Mouse (Mus musculus) brain, adult 2 months (tissue): ENCODE results near the gene Nedd4.
"Not testable (repeated sequence)": the region's sequence is repeated elsewhere in the genome, so short reads cannot be mapped to it uniquely, and the experiment has no call there.

Experiments
- DNase-seq: peaks from one replicate; pipeline ENCODE4 v3.0.0; 2011; ENCODE audit warnings: low read depth, low spot score

Gene Nedd4

DNA sequence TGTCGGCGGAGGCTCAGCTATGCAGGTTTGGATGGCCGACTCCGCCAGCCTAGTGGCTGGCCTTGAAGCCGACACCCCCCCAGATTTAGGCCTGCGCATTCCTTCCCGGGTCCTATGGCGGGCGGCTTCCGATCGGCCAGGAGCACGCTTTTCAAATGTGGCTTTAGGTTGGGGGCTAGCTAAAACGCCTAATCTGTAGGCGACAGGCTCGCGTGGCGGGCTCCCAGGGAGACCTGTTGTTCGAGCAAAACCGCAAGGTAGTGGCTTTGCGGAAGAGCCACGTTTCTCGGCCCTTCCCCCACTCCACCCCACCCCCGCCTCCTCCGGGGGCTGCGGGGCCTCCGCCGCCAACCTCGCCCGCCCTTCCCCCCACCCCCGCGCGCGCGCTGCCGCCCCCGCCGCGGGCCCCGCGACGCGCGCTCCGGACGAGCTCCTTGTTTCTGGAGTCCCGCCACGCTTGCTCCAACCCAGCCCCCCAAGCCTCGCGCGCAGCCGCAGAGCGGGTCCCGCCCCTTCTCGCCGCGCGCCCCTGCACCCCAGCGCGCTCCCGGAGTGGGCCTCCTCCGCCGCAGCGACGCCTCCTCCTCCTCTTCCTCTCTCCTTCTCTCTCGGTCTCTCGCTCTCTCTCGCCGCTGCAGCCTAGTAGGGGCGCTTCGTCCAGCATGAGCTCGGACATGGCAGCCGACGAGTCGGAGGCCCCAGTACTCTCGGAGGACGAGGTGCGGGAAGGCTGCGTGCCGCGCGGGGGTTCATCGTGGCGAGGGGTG lies at the start of gene Nedd4:
TSS of gene Nedd4 (plus strand) at position 452 of the 767 bp plus-strand sequence.
- peak; percentile 96 for DNase-seq

DNA sequence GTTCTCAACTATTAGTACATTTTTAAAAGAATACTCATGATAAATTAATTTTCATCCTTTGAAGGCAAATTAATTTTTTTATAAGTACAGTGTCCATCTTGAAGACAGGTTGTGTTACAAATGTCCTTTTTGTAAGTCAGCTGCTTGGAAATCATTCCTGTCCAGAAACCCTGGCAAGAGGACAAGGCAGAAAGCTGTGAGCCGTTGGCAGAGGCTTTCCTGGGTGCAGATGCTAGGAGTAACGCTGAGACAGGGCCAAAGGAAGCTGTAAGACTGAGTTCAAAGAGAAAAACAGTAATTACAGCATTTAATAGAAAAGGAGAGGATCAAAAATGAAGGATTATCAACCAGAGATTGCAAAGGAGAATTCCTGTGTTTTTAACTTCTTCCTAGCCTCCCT lies 48.3 kb upstream of the Nedd4 start:
- DNase-seq = peak; percentile 66

DNA sequence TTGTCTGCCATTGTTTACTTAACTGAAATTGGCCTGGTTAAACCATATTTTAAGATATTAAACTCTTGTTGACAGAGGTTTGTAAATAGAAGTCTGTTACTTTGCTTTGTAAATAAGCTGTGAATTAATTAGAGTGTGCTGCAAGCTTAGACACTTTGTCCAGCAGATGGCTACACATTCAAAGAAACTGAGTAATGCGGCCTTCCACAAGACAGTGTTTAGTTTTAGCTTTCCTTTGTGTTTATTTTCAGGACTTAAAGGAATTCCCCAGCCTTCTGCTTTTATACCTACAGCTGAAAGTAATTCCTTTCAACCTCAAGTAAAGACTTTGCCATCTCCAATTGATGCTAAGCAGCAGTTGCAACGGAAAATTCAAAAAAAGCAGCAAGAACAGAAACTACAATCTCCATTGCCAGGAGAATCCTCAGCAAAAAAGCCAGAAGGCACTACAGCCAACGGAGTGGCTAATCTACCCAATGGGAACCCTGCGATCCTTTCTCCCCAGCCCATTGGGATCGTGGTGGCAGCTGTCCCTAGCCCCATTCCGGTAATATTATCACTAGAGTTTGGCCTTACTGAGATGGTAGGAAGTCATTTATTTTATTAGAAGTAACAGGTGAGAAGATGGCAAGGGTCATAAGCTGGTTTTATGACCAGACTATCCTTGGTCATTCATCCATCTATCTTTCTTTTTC lies 47.2 kb upstream of the Nedd4 start:
- peak; percentile 71 for DNase-seq

DNA sequence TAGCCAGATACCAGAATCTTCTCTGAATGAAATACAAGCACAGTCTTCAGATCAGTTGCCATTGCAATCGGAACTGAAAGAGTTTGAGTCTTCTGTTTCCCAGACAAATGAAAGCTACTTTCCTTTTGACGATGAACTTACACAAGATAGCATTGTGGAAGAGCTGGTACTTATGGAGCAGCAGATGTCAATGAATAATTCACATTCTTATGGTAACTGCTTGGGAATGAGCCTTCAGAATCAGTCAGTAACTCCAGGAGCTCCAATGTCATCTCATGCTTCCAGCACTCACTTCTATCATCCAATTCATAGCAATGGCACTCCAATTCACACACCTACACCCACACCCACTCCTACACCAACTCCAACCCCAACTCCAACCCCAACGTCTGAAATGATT lies 44.1 kb upstream of the Nedd4 start:
- peak; percentile 21 for DNase-seq

DNA sequence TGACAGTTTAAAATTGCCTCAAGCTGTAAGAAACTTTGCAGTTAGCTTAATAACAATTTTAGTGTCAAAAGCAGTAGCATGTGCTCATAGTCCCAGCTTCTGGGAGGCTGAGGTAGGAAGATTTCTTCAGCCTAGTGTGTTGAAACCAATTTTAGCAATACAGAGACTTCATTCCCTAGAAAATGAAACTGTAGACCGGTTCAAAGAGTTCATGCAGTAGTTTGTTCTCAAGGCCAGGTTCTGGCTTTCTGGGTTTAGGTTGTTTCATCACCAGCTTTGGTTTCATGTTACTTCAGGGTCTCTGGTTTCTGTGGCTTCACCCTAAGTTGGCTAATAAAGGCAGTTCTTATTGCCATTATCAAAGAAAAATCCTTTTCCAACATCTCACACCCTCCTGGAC lies 38.5 kb upstream of the Nedd4 start:
- DNase-seq = no peak

DNA sequence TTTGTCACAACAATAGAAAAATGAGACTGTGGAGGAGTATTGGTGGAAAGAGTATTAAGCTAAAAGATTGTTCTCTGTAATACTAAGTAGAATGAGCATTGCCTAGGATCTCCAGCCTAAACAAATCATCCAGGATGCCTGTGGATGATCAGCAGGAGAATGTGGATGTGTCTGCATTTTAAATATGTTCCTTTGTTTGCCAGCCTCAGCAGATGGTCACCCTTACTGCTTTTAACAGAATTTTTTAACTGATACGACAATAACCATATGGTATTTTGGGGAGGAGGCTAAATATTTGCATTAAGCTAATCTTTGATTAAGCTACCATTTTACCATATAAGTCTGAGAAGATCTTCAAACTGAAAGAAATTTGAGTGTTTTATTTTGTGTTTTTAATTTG lies 34.5 kb upstream of the Nedd4 start:
- no peak for DNase-seq

DNA sequence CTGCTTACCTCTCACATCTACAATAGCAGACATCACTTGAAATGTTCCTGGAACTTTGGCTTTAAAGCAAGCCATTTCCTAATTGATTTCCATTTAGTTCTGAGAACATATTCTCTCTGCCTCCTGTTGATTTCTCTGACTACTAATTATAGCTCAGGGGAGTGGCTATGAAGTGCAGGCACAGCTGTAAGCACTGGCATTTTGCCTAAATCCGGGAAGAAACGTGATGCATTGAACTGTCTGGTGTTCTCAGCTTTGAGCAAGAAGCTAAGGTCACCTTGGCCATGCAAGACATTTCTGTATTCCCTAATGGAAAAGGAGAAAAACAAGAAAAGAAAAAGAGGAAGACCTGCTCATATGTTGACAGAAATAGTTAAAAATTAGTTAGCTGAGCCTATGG lies 33.6 kb upstream of the Nedd4 start:
- DNase-seq = peak; percentile 82

DNA sequence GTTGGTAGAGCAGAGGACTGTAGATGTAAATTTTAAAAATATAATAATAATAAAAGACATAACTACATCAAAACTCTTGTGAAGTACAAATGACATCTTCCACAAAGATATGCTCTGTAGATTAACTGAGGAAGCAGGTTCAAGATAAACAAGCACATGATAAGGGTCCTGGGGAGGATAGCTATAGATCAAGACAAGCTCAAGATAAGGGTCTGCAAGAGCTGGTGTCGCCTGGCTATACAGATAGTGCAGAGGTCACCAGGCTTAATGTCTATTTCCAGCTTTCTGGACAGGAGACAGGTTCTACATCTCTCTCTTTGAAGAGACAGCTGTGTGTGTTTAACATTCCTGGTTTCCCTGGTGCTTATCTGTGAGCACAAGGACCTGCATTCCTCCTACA lies 29.9 kb upstream of the Nedd4 start:
- DNase-seq = no peak

DNA sequence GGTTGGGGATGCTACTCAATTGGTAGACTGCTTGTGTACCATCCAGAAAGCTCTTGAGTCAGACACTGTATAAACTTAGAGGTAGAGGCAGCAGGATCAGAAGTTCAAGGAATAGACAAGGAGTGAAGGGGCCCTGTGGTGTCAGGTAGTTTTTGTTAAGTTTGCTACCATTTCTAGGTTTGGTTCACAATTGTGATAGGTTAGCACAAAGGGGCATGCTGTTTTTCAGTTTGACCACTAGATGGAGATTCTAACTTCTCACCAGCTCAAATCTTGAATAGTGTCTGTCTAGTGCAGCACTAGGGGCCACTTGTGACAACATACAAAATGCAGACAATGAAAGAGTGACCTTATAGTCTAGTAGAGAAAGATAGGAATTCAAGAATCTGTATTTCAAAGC lies 27.0 kb upstream of the Nedd4 start:
- peak; percentile 70 for DNase-seq

DNA sequence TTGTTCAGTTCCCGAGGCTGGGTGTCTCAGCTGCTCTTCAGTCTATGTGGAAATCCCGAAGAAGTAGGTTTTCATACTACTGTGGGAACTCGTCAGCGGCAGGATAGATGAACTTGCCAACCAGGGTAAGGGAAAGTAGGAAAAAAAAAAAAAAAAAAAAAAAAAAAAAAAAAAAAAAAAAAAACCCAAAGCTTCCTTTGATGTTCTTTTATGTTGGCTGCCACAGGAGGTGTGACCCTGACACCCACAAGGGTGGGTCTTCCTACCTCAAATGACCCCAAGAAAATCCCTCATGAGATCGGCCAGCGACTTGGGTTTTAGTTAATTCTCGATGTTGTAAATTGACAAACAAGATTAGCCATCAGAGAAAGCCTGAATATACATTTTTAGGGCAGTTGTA lies 25.6 kb upstream of the Nedd4 start:
- no peak for DNase-seq

DNA sequence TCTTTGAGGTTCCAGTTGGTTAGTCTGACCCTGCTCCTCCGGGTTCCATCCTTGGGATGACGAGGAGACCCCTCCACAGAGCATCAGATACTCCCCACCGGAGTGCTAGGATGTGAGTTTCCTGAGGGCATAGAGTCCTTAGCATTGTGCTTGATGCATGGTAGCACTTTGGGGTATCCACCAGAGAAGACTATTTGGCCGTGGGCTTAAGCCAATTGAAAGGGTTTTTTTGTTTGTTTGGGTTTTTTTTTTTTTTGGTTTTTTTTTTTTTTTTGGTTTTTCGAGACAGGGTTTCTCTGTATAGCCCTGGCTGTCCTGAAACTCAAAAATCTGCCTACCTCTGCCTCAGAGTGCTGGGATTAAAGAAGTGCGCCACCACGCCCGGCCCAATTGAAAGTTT lies 24.9 kb upstream of the Nedd4 start:
- no peak for DNase-seq

DNA sequence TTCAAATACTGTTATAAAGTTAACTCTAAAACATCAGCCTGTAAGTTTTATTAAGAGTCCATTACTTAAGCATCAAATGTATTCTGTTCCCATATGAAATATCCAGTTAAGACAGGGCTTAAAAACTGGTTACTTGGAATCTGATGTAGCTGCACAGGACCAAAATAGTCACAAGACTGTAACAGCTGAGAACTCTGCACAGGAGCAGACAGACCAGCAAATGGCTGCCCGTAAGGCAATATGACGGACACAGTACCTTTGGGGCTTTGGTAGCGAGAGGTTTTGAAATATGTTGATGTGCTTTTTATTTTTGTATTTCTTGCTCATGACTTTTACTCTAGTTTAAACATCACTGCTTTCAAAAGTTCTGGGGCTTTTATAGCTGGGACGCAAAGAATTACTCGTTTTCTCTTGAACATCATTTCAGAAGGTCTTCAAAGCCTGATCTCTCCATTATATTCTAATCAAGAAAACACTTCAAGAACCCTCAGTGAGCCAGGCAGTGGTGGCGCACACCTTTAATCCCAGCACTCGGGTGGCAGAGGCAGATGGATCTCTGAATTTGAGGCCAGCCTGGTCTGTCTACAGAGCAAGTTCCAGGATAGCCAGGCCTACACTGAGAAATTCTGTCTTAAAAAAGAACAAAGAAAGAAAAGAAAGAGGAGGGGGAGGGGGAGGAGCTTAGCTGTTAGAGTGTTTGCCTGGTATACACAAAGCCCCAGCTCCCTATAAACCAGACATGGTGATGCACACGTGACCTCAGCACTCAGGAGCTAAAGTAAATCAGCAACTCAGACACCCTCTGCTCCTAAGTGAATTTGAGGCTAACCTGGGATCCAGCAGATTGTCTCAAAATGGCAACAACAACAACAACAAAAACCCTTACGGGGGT lies 22.9 kb upstream of the Nedd4 start:
- peak; percentile 61 for DNase-seq

DNA sequence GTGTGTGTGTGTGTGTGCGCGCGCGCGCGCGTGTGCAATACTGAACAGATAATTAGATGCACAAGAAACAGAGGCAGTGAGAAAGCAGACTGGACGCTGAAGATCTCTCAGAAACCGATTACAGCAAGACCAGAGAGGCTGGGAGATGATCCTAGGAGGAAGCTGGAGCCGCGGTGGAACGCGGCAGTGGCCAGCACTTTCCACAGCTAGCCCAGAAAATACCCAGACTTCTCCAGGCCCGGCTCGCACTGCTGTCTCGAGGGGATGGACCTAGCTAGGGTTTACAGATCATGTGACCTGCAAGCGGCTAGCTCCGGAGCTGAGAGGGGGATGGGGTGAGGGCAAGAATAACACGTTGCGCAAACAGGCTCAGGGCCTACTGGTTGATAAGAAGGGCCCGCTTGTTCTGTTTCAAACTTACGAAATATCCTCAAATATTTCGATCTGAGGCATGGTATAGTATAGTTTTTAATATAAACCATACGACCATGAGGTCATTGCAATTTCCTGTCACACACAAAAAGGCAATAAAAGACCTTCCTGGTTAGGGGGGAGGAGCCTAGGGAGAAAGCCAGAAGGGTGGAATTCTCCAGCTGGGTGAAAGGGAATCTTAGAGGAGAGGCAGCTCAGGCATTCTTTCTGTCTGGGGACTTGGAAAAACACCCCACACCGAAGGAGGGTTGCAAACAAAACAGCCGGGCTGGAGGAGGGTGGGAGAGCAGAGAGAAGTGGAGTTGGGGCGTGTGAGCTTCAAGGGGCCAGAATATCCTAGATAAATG lies 22.1 kb upstream of the Nedd4 start:
- DNase-seq = peak; percentile 94

DNA sequence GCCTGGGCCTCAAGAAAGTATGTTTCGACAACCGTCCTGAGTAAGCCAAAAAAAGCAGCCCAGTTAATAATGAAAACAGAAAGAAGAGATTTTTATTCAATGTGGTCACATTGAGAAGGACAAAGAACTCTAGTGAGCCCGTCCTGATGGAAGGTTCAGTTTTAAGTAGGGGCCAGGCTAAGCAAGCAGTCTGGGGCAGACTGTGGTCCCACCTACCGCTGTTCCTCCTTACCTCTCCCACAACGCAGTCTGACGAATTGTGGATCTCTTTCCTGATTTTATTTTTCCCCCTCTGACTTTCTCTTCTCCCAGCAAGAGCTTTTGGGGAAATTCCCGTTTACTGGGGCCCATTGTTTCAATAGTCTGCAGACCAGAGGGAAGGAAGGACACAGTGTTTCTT lies 21.5 kb upstream of the Nedd4 start:
- no peak for DNase-seq

DNA sequence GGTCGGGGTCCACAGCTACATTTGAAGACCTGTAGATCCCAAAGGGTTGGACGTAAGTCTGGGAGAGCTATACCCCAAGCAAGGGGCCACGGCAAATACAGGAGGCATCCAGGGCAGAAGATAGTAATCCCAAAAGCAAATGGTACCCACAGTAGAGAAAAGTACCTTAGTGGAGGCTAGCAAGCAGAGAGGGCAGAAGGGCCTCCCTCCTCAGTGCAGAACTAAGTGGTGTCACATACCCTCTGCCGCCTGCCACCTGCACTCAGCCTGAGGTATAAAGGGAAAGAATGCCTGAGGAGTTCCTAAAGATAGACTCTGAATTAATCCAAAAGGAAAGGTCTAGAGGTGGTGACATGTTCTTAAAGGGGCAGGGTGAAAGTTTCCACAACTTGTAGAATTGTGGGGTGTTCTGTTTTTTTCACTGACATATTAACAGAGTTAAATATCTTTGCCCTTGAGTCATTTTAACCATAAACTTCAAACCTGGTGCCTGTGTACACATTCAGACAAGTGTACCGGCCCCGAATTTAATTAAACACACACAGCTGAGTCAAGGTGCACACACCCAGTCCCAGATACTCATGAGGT lies 21.0 kb upstream of the Nedd4 start:
- no peak for DNase-seq

DNA sequence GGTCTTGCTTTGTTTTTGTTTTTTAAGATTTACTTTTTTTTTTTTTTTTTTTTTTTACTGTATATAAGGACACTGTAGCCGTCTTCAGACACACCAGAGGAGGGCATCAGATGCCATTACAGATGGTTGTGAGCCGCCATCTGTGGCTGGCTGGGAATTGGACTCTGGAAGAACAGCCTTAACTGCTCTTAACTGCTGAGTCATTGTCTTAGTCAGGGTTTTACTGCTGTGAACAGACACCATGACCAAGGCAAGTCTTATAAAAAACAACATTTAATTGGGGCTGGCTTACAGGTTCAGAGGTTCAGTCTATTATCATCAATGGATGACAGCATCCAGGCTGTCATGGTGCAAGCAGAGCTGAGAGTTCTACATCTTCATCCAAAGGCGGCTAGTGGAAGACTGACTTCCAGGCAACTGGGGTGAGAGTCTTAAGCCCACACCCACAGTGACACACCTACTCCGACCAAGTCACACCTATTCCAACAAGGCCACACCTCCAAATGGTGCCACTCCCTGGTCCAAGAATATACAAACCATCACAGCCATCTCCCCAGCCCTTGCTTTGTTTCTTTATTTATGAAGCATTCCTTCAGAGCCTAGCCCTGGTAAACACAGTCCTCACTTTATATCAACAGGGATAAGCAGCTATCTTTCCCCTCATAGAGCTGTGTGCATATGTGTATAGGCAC lies 19.2 kb upstream of the Nedd4 start:
- DNase-seq = not testable (repeated sequence)

DNA sequence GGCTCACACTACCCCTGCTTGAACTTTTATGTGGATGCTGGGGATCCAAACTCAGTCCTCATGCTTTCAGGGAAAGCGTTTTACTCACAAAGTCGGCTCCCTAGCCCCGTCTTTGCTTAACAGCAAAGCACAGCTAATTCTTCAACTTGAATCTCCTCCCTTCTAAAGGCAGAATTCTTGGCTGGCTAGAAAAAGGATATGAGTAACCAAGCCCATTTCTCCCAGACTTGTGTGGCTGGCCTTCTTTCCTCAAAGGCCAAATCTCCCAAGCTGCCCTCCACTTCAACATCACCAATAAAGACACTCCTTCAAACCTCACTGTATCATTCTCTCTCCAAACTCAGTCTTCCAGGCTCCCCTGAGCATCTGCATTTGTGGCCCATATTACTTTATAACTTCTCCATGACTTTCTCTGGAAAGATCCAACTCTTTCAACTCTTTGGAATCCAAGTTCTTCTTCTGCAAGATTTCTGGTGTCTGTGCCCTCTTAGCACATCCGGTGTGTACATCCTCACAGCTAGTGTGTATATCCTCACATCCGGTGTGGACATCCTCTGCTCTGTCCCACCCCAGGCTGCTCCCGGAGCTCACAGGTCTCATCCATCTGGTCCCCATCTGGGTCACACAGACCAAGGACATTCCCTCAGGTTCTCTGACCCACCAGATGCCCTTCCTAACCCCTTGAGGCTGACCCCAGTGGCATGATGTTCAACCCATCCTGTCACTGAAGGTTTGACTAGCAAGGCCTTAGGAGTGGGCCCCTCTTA lies 18.3 kb upstream of the Nedd4 start:
- no peak for DNase-seq

DNA sequence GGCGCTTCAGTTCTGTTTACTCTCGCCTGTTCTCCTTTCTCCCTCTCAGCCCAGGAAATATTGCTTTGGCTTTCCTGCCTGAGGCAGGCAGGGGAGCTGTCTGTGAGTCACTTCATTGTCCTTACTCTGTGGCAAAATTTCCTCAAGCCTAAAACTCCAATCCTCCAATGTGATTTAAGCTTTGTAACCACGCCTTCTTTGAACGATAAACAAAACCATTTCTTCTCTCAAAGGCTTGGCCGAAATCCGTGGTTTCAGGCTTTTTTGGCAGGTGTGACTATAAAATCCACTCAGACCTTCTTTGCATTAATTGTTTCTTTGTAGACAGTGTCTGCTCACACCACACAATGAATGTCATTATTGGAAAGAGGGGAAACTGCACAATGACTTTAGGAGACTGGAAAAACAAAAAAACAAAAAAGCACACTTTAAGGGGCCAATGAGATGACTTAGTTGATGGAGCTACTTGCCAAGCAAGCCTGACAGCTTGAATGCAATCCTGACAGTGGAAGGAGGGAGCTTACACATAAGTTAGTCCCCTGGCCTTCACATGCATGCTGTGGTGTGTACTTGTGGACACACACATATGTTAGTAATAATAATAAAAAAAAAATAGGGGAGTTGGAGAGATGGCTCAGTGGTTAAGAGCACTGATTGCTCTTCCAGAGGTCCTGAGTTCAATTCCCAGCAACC lies 17.6 kb upstream of the Nedd4 start:
- no peak for DNase-seq

DNA sequence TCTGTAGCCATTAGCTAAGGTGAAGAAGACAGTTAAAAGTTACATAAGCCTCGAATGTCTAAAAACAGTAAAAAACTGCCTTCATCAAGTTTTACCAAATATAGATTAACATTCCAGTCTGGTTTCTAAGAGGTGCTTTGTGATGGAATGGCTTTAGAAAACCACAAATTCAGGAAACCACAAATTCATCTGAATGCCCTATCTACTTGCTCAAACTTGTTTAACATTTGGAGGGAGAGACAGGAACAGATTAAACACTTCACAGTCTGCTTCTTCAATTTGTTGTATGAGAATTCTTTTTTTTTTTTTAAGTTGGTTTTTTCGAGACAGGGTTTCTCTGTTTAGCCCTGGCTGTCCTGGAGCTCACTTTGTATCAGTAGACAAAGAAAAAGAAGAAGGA lies 12.4 kb upstream of the Nedd4 start:
- DNase-seq = no peak
